Mouse (Mus musculus): Measurements from ENCODE around the gene Ppp1ca. TPM values are rescaled to one million over a fixed set of nuclear protein-coding genes. Genes with fewer than 3 reads are reported as not detected.

Gene Ppp1ca
- total RNA-seq, 2 experiments from 2014 or later: 292 to 320 TPM

GRCm38 (mm10) chr19:4153232-4153654 is 38.6 kb upstream of the Ppp1ca start, which contains the start of gene Ptprcap:
Gene Ptprcap (plus strand): TSS chr19:4153604.
- DNase-seq (ENCODE audit: low spot score in 2 of 2): no peak
- intact Hi-C loops (cut with DNase I): no loop called here

GRCm38 (mm10) chr19:4154437-4155222 is 37.2 kb upstream of the Ppp1ca start:
- intact Hi-C loops (cut with DNase I): no loop called here
- no peak for DNase-seq (ENCODE audit: low spot score in 2 of 2)

GRCm38 (mm10) chr19:4155223-4156072 is 36.4 kb upstream of the Ppp1ca start:
- DNase-seq (ENCODE audit: low spot score in 2 of 2): no peak
- intact Hi-C loops (cut with DNase I): no loop called here

DNA sequence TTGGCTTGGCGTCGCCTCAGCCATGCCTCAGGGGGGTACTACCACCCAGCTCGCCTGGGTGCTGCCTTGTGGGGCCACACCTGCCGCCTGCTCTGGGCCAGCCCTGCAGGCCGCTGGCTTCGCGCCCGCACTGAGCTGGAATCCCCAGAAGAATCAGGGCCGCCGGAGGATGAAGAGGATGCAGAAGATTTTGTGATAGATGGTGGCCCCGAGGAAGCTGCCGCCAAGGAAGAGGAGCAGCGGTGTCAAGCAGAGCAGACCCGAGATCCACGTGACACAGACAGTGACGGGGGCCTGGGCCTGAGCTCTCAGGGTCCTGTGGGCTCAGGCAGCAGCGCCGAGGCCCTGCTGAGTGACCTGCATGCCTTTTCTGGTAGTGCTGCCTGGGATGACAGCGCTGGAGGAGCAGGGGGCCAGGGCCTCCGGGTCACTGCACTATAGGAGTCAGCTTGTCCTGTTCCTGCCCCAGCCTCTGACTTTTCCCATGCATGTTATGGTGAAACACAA is 35.7 kb upstream of the Ppp1ca start:
- intact Hi-C loops (cut with DNase I): no loop called here
- no peak for DNase-seq (ENCODE audit: low spot score in 2 of 2)

GRCm38 (mm10) chr19:4156771-4157170 is 35.1 kb upstream of the Ppp1ca start:
- DNase-seq (ENCODE audit: low spot score in 2 of 2): no peak
- intact Hi-C loops (cut with DNase I): no loop called here

DNA sequence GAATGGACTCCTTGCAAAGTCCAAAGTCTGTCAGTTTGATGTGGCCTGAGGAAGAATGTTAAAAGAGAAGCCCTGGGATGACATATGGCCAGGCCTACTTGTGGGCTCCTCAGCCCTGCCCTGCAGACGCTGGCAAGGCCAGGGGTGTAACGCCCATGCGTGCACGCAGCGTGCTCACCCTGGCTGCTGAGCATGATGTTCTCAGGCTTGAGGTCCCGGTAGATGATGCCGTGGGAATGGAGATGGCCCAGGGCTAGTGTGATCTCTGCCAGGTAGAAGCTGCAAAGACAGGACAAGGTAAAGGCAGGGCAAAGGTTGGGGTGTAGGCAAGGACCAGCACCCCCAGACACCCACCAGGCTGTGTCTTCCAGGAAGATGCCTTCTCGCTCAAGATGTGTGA is 32.8 kb upstream of the Ppp1ca start:
- DNase-seq (ENCODE audit: low spot score in 2 of 2): no peak
- intact Hi-C loops (cut with DNase I): no loop called here

DNA sequence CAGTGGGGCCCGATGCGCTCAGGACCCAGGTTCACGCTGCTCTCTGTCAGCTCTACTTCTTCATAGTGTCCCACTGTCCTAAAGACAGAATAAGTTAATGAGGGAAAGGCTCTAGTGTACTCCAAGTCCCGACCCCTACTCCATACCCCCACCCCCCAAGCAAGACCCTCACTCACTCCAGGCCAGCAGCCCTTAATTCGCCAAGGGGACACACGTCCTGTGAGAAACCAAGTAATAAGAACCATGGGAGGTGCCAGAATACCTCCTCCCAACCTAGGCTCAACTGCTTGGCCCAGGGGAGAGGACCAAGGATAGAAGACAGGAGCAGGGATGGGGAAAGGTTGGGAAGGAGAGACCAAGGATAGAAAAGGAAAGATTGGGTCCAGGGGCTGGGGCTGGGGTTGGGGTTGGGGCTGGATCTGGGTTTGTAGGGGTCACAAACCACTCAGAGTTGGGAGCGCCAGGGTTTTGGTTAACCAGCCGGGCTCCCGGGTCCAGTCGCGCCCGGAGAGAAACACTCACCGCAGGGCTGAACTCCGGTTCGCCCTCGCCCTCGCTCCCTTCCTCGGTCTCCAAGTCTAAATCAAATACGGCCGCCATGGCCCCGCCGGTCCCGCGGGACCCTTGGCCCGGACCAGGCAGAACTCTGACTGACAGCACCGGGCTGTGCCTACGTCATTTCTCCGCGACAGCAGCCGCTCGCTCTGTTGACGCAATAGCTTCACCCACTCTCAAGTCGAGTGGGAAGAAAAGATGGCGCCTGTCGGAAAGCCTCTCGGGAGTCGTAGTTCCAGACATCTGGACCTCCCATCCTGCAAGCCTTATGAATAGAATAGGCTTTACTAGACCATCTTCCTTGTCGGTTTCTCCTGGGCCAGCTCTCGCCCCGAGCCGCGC is 29.0 kb upstream of the Ppp1ca start, which contains the start of gene Rps6kb2:
TSS of gene Rps6kb2 (minus strand) at position 709 of the 897 bp plus-strand sequence.
- intact Hi-C loops (cut with DNase I): loop anchor here (2.0 kb wide), 2 partner anchors 14 to 38 kb away; partner anchors contain the start of genes Aip and Coro1b
- peak; percentile 96 to 98 for DNase-seq (ENCODE audit: low spot score in 2 of 2)

DNA sequence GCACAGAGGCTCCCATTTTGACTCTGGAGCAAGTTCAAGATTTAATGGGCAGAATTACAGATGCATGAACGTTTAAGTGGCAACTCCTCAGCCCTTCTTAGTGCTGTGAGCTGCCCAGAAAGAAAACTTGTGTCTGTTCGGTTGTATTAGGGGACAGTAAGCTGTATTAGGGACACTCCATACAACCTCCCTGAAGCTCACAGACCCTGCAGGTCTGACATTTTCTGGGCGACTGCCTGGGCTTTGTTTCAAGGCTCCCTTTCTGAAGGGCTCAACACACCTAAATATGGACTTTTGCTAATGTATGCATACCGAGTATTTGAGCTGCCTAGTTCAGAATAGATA is 28.4 kb upstream of the Ppp1ca start:
- DNase-seq (ENCODE audit: low spot score in 2 of 2): no peak
- intact Hi-C loops (cut with DNase I): loop anchor here (2.0 kb wide), 2 partner anchors 15 to 39 kb away; partner anchors contain the start of genes Aip and Coro1b

- intact Hi-C loops (cut with DNase I): no loop called here
Measured at GRCm38 (mm10) chr19:4164100-4164499, 27.8 kb upstream of the Ppp1ca start.

GRCm38 (mm10) chr19:4164721-4165120 is 27.1 kb upstream of the Ppp1ca start:
- DNase-seq (ENCODE audit: low spot score in 2 of 2): no peak
- intact Hi-C loops (cut with DNase I): loop anchor here (5.0 kb wide), 1 partner anchor 38 kb away; the partner anchor contains the start of gene Rad9a

More at GRCm38 (mm10) chr19:4164100-4164499, 27.8 kb upstream of the Ppp1ca start:
- DNase-seq (ENCODE audit: low spot score in 2 of 2): no peak

DNA sequence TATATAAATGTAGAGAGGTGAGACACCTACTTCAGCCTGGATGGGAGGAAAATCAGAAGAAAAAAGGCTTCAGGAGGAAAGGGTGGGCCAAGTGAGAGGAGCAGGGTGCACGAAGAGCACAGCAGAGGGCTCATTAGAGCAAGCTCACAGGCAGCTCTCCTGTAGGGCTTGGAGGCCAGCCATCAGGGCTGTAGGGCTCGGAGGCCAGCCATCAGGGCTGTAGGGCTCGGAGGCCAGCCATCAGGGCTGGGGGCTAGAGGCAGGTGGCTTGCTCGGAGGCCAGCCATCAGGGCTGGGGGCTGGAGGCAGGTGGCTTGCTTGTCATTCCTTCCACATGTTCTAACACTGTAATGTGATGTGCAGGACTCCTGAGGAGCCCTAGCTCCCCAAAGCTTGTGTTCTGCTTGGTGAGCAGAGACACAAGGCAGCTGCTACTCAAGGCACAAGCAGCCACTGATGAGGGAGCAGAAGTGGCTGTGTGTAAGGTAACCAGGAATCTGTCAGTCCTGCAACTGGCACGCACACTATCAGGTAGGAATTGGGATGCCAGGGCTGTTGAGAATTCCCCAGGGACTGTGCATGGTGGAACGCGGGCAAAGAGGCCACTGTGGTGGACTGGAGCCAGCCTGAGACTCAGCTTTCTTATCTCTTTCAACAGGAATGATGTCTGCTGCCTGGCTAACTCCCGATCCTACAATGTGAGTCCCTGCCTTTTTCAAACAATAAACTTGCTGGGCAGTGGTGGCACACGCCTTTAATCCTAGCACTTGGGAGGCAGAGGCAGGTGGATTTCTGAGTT is 25.0 kb upstream of the Ppp1ca start:
- DNase-seq (ENCODE audit: low spot score in 2 of 2): no peak
- intact Hi-C loops (cut with DNase I): loop anchor here (5.0 kb wide), 1 partner anchor 35 kb away; the partner anchor contains the start of gene Rad9a

DNA sequence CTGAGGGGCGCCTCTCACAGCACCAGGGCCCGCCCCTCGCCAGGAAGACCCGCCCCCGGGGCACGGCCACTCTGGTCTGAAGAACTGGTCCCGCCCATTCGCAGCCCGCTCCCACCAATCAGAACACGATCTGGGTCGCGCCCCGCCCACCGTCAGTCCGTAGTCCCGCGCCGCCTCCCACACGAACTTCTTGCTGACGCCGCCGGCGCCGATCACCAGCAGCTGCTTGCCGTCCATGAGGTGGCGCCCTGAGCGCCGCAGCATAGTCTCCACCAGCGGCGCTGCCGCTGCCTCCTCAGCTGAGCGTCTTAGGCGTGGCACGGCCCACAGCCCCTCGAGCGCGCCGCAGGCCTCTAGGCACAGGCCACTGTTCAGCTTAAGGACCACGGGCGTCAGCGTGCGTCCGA is 22.5 kb upstream of the Ppp1ca start:
- peak; percentile 100 for DNase-seq (ENCODE audit: low spot score in 2 of 2)
- intact Hi-C loops (cut with DNase I): loop anchor here (1.0 to 5.0 kb wide), 2 partner anchors 33 to 62 kb away; partner anchors contain the start of genes Pold4 and Rad9a

DNA sequence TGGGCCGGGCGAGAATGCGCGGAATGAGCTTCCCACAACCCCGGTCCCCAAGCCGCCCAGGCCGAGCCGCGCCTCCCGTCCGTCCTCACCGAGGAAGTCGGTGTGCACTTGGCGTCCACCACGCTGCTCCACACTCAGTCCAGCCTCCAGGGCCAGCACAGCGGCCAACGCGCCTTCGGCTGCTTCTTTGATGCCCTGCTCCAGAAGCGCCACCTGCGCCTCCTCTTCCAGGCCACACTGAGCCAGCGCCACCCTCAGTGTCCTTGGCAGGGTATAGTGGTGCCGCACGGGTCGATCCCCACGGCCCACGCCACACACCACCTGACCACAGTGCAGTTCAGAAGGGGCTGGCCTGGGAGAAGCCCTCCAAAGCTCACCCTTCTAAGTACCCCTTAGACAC is 22.1 kb upstream of the Ppp1ca start:
- DNase-seq (ENCODE audit: low spot score in 2 of 2): no peak
- intact Hi-C loops (cut with DNase I): loop anchor here (1.0 to 5.0 kb wide), 3 partner anchors 17 to 61 kb away; partner anchors contain the start of genes Pold4 and Rad9a

DNA sequence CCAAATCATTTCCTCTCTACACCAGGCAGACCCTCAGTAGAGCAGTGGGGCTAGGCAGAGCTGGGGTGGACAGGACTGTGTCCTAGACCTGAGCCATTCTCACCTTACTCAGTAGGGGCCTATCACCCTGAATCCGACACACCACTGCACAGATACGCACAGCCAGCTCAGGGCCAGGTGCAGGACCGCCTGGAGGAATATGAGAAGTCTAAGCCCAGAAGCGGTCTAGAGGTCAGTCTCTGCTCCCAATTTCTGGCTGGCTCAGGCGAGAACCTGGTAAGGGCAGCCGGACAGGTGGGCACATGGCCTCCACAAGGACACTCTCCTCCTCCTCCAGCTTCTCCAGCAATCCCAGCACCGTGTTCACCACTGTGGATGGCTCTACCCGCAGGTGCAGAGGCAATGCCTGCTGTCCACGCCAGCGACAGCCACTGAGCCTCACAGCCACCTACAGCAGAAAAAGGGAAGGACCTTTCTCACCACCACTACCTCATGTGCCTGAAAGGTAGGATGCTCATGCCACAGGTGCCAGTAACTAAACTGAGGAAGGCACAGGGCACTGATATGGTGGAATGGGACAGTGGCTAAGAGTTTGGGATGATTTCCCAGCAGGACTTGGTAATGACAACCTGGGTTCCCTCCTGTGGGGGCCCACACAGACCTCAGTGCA is 21.0 kb upstream of the Ppp1ca start:
- DNase-seq (ENCODE audit: low spot score in 2 of 2): no peak
- intact Hi-C loops (cut with DNase I): loop anchor here (2.0 kb wide), 1 partner anchor 16 kb away; no protein-coding TSS in a partner anchor

DNA sequence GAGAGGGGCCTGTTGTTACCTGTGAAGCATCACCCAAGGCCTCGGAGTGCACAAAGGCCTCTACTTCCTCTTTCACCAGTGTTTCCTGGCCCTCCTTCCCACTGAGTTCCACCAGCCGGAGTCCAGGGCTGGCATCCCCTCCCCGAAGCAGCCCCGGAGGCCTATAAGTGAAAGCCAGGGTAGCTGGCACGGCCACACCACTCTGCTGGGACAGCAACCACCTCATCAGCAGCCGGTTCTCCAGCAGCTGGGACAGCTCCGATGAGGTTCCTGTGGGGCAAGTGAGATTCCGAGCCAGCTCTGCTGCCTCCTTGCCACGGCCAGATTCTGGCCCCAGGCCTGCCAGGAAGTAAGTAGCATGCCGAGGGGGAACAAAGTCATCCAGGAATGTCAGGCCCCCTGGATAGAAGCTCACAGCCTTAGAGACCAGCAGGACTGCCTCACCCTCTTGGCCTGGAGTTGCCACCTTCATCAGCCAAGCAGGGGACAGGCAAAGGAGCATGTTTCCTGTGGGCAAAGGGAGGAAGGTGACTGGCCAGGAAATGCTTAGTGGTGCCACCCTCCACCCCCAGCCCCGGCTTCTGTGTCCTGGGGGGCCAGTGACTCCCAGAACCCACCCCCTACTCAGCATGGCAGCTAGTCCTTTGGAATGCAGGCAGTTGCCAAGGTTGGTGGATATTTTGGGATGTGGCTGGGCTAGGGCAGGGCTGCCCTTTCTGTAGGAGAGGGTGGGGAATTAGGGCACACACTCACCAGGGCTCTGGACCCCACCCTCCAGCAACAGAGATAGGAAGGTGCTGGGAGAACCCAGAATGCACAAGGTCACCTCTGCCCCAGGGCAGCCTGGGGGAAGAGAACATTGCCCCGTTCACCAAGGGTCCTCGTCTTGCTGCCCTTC is 20.2 kb upstream of the Ppp1ca start:
- intact Hi-C loops (cut with DNase I): loop anchor here (2.0 kb wide), 1 partner anchor 15 kb away; no protein-coding TSS in a partner anchor
- DNase-seq (ENCODE audit: low spot score in 2 of 2): no peak

GRCm38 (mm10) chr19:4172925-4173324 is 18.9 kb upstream of the Ppp1ca start:
- intact Hi-C loops (cut with DNase I): no loop called here

More at GRCm38 (mm10) chr19:4172925-4173324, 18.9 kb upstream of the Ppp1ca start:
- no peak for DNase-seq (ENCODE audit: low spot score in 2 of 2)
